Mouse (Mus musculus) CD4-positive, CD25-positive, alpha-beta regulatory T cell, adult 4 months (primary cell): Measurements from ENCODE around the gene Ppat. TPM values are rescaled to one million over a fixed set of nuclear protein-coding genes. Genes with fewer than 3 reads are reported as not detected.

Experiments
- ATAC-seq: one replicate; pipeline ENCODE4 v1.8.0; 2017
- polyA plus RNA-seq, 2 experiments: library from polyadenylated mRNA; unstranded; fragments of 100-300 nt; shearing (Covaris generic); gene quantifications; one replicate each; pipeline ENCODE4 v1.2.1; 2017

The Ppat gene
- polyA plus RNA-seq, 2 experiments from 2014 or later: 30.8 to 35.9 TPM

DNA sequence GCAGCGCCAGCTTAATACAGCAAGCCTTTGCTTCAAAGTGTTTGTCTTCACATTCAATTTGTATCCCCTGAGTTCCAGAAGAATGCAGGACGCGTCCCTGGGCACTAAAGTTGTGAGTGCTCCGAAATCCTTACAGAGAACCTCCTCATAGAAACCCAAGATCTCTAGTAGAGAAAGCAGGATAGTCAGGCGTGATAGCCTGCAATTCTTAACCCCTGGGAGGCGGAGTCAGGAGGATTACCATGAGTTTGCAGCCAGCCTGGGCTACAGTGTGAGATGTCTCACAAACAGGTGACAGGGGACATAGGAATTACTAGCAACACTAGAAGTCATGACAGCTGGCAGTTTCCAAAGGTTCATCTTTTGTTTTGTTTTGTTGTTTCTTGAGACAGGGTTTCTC is 81.8 kb downstream of the Ppat start:
- peak; percentile 34 for ATAC-seq

DNA sequence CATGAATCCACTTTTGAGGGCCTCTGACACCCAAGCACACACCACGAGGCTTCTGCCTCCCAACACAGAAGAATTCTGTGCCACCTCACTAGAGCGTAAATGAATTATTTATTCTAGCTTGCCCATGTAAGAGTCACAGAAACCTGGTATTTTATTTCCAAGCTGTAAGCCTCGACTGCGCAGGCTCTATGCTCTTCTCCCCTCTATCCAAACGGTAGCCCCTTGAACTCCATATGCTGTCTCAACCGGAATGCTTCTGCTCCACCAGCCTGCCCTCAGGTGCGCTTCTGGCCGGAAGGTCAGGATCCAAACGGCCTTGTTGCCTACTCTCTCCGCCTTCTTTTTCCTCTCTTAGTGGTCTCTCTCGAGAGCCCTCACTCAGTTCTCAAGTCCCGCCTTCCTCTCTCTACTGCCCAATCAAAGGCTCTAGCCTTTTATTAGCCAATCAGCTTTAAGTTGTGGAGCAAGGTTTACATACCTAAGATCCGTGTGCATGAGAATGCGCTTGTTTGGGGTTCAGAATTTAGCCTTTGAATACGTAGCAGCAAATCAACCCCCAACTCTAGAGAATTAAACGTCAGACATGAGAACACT is 82.6 kb downstream of the Ppat start:
- ATAC-seq: peak; percentile 97

DNA sequence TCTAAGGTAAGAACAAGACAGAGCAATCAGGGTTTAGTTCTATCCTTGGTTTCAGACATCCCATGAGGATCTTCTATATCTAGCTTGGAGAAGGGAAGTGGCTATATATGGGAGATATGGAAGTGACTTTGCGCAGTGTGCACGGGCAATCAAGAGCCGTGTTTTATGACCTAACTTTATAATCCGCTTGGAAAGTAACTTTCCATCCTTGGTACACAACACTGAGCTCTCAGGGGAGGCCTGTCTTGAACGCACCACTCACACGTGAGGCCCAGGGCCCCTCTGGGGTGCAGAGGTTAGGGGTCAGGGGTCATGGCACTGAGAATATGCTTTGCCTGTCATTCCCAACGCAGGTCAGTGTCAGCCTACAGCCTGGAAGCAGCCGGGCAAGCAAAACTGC is 84.6 kb downstream of the Ppat start:
- no peak for ATAC-seq

Other genes with a start within 250 kb of the Ppat start
- gene Aasdh, start 46.1 kb downstream of the Ppat start, polyA plus RNA-seq: 10 to 100 TPM; 17.2 to 24.9 TPM
- 100 to 1,000 TPM; 181 to 184 TPM for gene Paics, start 271 bp downstream of the Ppat start, polyA plus RNA-seq
- gene Srp72, start 23.1 kb upstream of the Ppat start, polyA plus RNA-seq: 100 to 1,000 TPM; 134 to 144 TPM
- gene Arl9, start 52.5 kb upstream of the Ppat start, polyA plus RNA-seq: not detected
- gene Thegl, start 64.4 kb upstream of the Ppat start, polyA plus RNA-seq: not detected
- 10 to 100 TPM; 16.4 to 20.4 TPM for gene Hopx, start 163.5 kb upstream of the Ppat start, polyA plus RNA-seq